Mouse (Mus musculus) urinary bladder, postnatal 0 days (tissue): Measurements from ENCODE around the gene Cyp2ab1. TPM values are rescaled to one million over a fixed set of nuclear protein-coding genes. Genes with fewer than 3 reads are reported as not detected.

Experiments used
- polyA plus RNA-seq: library from polyadenylated mRNA; unstranded; fragments of >200 nt; fragmentation: Nextera tagmentation; extraction: Ambion mirVana; gene quantifications from 2 replicates; pipeline ENCODE4 v1.2.1, GENCODE M21; 2015

Gene Cyp2ab1
- polyA plus RNA-seq = 0.06 and 0.07 TPM in 2 replicates

DNA sequence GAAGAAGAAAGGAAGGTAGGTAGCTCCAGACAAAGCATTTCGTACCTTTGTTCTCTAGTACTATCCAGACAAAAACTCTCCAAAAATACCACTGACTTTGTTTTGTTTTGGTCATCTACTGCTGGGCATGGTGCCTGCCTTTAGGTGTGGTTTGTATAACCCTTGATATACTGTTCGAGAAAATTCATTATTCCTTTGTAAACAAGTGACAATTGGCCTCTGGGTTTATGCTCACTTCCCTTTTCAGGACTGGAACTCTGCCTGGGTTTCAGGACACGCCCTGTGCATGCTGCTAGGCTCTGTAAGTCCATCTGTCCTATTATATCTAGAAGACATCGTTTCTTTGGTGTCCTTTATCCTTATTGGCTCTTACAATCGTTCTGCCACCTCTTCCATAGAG, at the start of gene Cyp2ab1:
TSS of gene Cyp2ab1 (minus strand) at position 119 of the 400 bp plus-strand sequence.

DNA sequence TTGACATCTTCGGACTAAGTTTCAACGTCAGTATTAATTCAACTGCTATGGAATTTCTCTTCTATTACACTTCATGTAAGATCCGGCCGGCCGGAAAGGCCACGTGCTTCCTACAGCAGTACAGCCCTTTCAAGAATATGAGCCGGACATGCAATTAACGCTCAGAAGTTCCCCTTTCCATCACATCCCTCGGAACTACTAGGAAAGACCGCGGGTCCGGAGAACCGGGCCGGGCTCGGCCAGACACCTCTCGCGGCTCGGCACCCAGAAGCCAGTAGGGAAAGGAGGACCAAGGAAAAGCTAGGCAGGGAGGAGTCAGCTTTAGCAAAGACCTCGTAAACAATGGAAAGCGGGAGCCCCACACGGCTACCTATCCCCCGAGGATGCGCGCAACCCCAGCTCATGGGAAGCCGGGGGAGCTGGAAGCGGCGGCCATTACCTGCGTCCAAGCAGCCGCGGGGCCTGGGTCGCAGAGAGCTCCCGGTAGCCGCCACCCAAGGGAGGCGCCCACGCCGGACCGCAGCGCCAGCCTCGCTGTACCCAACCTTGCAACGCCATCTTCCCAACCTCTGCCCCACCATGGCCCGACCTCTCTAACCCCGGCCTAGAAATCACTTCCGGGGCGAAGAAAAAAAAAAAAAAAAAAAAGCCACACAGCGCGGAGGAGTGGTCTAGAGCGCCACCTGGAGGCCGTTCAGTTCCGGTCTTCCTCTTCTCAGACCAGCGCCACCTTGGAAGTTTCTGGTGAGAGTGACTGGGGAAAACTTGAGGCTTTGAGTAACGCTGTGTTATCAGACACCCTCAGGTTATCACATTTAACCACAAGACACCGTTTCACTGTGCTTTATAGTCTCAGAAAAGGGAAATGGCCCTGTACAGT, 23.2 kb downstream of the Cyp2ab1 start, which contains the start of gene Parl:
TSS of gene Parl (minus strand) at position 618 of the 880 bp plus-strand sequence.

Other genes with a start within 250 kb of the Cyp2ab1 start
- gene Klhl24, start 227.9 kb downstream of the Cyp2ab1 start, polyA plus RNA-seq = 15.0 and 15.5 TPM in 2 replicates
- 7.6 and 8.2 TPM in 2 replicates for gene Yeats2, start 184.3 kb downstream of the Cyp2ab1 start, polyA plus RNA-seq
- 0.07 and 0.25 TPM in 2 replicates for gene Map6d1, start 84.0 kb downstream of the Cyp2ab1 start, polyA plus RNA-seq
- 89.9 and 90.8 TPM in 2 replicates for gene Parl, start 23.0 kb downstream of the Cyp2ab1 start, polyA plus RNA-seq
- gene Abcc5, start 101.0 kb upstream of the Cyp2ab1 start, polyA plus RNA-seq = 33.9 and 37.5 TPM in 2 replicates
- 45.5 and 53.1 TPM in 2 replicates for gene Eif2b5, start 173.4 kb upstream of the Cyp2ab1 start, polyA plus RNA-seq
- 16.3 and 18.4 TPM in 2 replicates for gene Dvl3, start 191.6 kb upstream of the Cyp2ab1 start, polyA plus RNA-seq
- 388 and 392 TPM in 2 replicates for gene Ap2m1, start 210.1 kb upstream of the Cyp2ab1 start, polyA plus RNA-seq
- 27.3 and 32.1 TPM in 2 replicates for gene Abcf3, start 223.2 kb upstream of the Cyp2ab1 start, polyA plus RNA-seq